Mouse (Mus musculus) midbrain, embryonic 11.5 days (tissue): ENCODE results near the gene Trp73. TPM values are rescaled to one million over a fixed set of nuclear protein-coding genes. Genes with fewer than 3 reads are reported as not detected.

ENCODE experiments used
- ATAC-seq: fragments of 200-750 bp; cut with Nextera tagmentation; 2 replicates; pipeline ENCODE4 v1.8.0; 2017; ENCODE audit warnings: moderate TSS enrichment, moderate library complexity; ENCODE audit not compliant: low FRiP score
- DNase-seq: peaks from one replicate; pipeline ENCODE4 v3.0.0; 2015; ENCODE audit warnings: low spot score; ENCODE audit errors: missing footprints
- H3K27ac ChIP-seq: fragments of 300-500 bp; sonication (generic); 2 replicates; pipeline ENCODE4 v1.5.1; 2014; ENCODE audit warnings: low read depth, low read length
- H3K27me3 ChIP-seq: fragments of 300-500 bp; sonication (generic); 2 replicates; pipeline ENCODE4 v1.6.1; 2014; ENCODE audit warnings: mild to moderate bottlenecking, low read length, moderate library complexity, mixed read lengths; ENCODE audit not compliant: control insufficient read depth, insufficient read depth
- H3K36me3 ChIP-seq: fragments of 300-500 bp; sonication (generic); 2 replicates; pipeline ENCODE4 v1.6.1; 2014; ENCODE audit warnings: mild to moderate bottlenecking, low read length, moderate library complexity, mixed read lengths; ENCODE audit not compliant: control insufficient read depth, insufficient read depth
- H3K4me1 ChIP-seq: fragments of 300-500 bp; sonication (generic); 2 replicates; pipeline ENCODE4 v1.6.1; 2014; ENCODE audit warnings: low read length; ENCODE audit not compliant: control insufficient read depth, insufficient read depth
- H3K4me2 ChIP-seq: fragments of 300-500 bp; sonication (generic); 2 replicates; pipeline ENCODE4 v1.6.1; 2014; ENCODE audit warnings: mild to moderate bottlenecking, moderate library complexity
- H3K4me3 ChIP-seq: fragments of 300-500 bp; sonication (generic); 2 replicates; pipeline ENCODE4 v1.5.1; 2014; ENCODE audit warnings: low read depth, low read length
- H3K9ac ChIP-seq: fragments of 300-500 bp; sonication (generic); 2 replicates; pipeline ENCODE4 v1.6.1; 2014; ENCODE audit warnings: low read length
- H3K9me3 ChIP-seq: fragments of 300-500 bp; sonication (generic); 2 replicates; pipeline ENCODE4 v1.6.1; 2016; ENCODE audit warnings: low read length; ENCODE audit not compliant: control insufficient read depth
- WGBS: fragments of 180-500 bp; shearing (Covaris S2); extraction: QIAGEN DNeasy Blood & Tissue Kit; methylation state at CpG from one replicate; pipeline ENCODE4 v1.1.7; 2014; 5-methylcytosine and 5-hydroxymethylcytosine counted together
- polyA plus RNA-seq: library from polyadenylated mRNA; unstranded; fragments of >200 nt; fragmentation: Nextera tagmentation; extraction: Ambion mirVana; gene quantifications from 2 replicates; pipeline ENCODE4 v1.2.1, GENCODE M21; 2014

Gene Trp73
- polyA plus RNA-seq, 1 experiment from 2014 or later: 0.15 TPM

DNA sequence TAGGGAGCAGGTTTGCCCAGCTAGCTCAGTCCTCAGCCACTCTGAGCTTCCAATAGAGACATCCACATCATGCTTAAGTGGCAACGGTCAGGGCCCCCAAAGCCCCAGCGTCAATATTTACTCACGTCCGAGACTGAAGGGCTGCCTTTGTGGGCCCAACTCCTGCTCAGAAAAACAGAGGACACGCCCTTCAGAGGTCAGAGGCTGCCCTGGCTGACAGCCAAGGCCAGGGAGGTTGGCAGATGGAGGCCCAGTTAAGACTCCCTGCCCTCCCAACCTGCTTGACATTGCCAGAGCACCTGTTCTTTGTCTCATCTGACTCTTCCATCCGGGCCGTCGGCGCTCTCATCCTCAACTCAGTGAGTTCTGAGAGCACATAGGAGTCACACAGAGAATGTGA is 21.2 kb downstream of the Trp73 start:
- no peak for DNase-seq
- H3K9me3 ChIP-seq: no peaks in the 10 kb centered on the region
- peak; percentile 62; the same call in 1 of the 2 replicates for ATAC-seq
- no peak overlapping the region for H3K4me3 ChIP-seq
- no peak overlapping the region for H3K4me2 ChIP-seq
- WGBS: 59% methylated on average over 9 of the region's 9 CpGs
- H3K27me3 ChIP-seq: peaks cover 3% of the 10 kb centered on the region; the same call in 1 of the 2 replicates
- no peaks in the 10 kb centered on the region for H3K36me3 ChIP-seq
- H3K4me1 ChIP-seq: no peaks in the 10 kb centered on the region
- no peak overlapping the region for H3K27ac ChIP-seq
- no peak overlapping the region for H3K9ac ChIP-seq

DNA sequence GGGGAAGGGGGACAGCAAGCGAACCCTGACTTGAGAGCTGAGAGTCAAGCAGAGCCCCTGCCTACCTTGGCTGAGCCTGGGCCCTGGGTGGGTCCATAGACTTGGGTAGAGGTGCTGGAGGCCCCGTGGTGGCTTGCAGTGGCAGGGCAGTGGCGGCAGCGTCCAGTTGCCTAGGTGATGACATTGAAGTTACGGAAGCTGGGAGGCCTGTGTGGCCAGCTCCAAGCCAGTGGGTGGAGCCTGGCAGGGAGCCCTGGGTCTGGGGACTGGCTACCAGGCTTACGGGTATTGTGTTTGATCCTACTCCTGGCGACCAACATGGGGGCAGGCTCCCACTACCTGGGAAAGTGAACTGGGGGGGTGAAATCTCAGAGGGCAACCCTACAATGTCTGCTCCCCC is 23.6 kb downstream of the Trp73 start:
- Histone ChIP-seq H3K4me2 (no peak overlapping the region), H3K27ac (no peak overlapping the region), H3K36me3 (no peaks in the 10 kb centered on the region), H3K9me3 (no peaks in the 10 kb centered on the region), H3K4me3 (no peak overlapping the region), H3K9ac (no peak overlapping the region), H3K27me3 (no peaks in the 10 kb centered on the region; the same call in 1 of the 2 replicates), H3K4me1 (no peaks in the 10 kb centered on the region)
- DNase-seq: no peak
- 58% methylated on average over 7 of the region's 7 CpGs for WGBS
- no peak for ATAC-seq

DNA sequence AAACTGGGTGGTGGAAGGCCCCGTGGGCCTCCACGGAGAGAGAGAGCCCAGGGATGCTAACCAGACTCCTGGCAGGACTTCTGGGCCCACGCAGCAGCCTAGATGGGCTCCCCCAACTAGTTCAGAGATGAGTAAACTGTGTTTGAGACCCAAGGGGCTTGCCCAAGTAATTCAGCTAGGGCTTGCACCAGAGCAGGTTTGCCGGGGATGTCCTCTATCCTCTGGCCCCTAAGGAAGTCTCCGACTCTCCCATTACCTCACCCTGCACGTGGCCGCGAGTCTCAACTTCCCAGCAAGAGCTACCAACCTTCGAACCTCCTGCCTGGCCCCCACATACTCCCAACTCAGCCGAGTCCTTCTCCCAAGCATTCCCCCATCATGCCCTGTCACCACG is 30.2 kb downstream of the Trp73 start:
- Histone ChIP-seq H3K9me3 (no peaks in the 10 kb centered on the region), H3K27ac (no peak overlapping the region), H3K4me1 (no peaks in the 10 kb centered on the region; the same call in 1 of the 2 replicates), H3K36me3 (no peaks in the 10 kb centered on the region), H3K4me2 (no peak overlapping the region), H3K4me3 (no peak overlapping the region), H3K9ac (no peak overlapping the region), H3K27me3 (peaks cover 2% of the 10 kb centered on the region; the same call in 1 of the 2 replicates)
- no peak for ATAC-seq
- WGBS: 85% methylated on average over 11 of the region's 11 CpGs
- DNase-seq: no peak

DNA sequence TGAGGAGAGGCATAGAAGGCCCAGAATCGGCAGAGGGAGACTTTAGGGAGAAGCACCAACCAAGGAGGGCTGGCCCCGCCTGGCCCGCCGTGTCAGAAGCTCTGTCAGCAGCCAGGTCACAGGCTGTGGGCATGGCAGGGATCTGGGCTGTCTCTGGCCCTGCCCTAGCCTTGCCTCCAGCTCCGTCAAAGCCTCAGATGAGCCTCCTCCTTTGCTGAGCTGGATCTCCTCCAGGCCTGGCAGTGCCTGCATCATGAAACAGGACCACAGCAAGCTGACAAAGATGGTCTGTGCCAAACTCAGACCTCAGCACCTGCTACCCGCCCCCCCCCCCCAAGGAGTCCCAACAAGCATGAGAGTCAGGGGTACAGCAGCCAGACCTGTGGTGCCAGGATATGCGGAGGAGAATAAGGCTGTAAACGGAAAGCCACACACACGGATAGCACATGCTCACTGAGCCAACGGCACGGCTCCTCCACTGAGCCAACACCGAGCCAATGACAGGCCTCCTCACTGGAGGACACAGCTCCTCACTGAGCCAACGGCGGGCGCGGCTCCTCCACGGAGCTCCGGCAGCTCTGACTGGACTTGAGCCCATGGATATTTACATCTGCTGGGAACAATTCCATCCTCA is 30.7 kb downstream of the Trp73 start:
- ATAC-seq (no peak), DNase-seq (no peak)
- H3K9ac ChIP-seq: no peak overlapping the region
- no peak overlapping the region for H3K27ac ChIP-seq
- no peaks in the 10 kb centered on the region for H3K9me3 ChIP-seq
- no peak overlapping the region for H3K4me3 ChIP-seq
- no peaks in the 10 kb centered on the region; the same call in 1 of the 2 replicates for H3K4me1 ChIP-seq
- H3K4me2 ChIP-seq: no peak overlapping the region
- 62% methylated on average over 18 of the region's 18 CpGs for WGBS
- H3K27me3 ChIP-seq: peaks cover 2% of the 10 kb centered on the region; the same call in 1 of the 2 replicates
- no peaks in the 10 kb centered on the region for H3K36me3 ChIP-seq

DNA sequence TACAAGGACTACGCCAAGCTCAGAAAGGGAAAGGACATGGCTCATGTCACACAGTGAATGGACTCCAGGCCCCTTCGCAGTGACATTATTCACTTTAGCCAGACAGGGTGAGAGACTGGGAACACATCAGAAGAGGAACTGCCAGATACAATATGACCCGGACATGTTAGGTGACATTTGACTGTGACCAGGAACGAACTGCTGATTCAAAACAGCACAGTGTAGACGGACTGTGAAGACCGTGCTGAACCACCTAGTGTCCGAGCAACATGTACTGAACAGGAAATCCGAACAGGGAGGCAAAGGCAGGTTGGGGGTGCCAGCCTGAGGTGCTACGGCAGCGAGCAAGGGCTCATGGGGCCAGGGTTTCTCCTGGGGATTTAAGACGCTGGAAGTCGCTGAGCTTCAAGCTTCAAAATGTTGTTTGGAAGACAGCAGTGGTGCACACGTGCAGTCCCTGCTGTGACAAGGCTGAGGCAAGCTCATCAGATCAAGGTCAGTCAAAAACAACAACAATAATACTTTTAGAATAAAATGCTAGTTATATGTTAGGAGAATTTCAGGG is 33.4 kb downstream of the Trp73 start:
- peaks cover 2% of the 10 kb centered on the region; the same call in 1 of the 2 replicates for H3K27me3 ChIP-seq
- WGBS: 79% methylated on average over 13 of the region's 13 CpGs

DNA sequence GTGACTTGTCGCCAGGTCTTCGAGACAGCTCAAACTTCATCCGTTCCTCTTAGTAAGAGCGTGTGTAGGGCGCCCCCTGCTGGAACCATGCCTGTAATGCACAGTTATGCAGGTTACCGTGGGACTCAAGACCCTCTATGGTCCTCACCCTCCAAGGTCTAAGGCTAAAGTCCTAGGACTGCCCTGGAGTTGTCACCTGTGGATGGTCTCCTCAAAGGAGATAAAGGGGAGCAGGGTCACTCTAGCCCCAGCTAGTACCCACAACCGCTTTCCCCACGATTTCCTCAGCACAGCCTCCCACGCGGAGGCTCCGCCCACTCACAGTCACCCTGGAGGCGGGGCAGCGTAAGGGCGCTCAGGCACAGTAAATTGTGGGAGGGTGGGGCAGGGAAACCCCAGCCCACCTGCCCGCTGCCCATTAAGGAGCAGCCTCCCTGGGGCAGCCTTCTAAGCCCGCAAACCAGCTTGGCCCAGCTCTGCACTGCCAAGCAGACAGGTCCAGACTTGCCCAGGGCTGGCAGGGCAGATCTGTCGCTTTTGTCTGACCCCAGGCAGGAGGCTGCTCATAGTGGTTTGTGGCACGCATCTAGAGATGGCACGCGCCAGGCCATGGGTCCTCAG is 34.5 kb downstream of the Trp73 start:
- WGBS: 33% methylated on average over 20 of the region's 20 CpGs
- H3K9ac ChIP-seq: no peak overlapping the region
- H3K4me2 ChIP-seq: peak overlapping the region; percentile 32
- H3K27ac ChIP-seq: no peak overlapping the region
- ATAC-seq (peak; percentile 52), DNase-seq (peak; percentile 96)
- 0 out of 2 replicates have a peak overlapping the region, but pooled peaks have one; percentile 10 for H3K4me3 ChIP-seq
- no peaks in the 10 kb centered on the region for H3K9me3 ChIP-seq
- peaks cover 2% of the 10 kb centered on the region; the same call in 1 of the 2 replicates for H3K27me3 ChIP-seq
- no peaks in the 10 kb centered on the region for H3K36me3 ChIP-seq
- no peaks in the 10 kb centered on the region; the same call in 1 of the 2 replicates for H3K4me1 ChIP-seq

More for the DNA sequence above, 33.4 kb downstream of the Trp73 start:
- H3K4me2 ChIP-seq: no peak overlapping the region
- ATAC-seq (no peak), DNase-seq (no peak)
- H3K4me3 ChIP-seq: no peak overlapping the region
- no peaks in the 10 kb centered on the region for H3K36me3 ChIP-seq
- H3K9ac ChIP-seq: no peak overlapping the region
- H3K4me1 ChIP-seq: no peaks in the 10 kb centered on the region; the same call in 1 of the 2 replicates
- no peak overlapping the region for H3K27ac ChIP-seq
- H3K9me3 ChIP-seq: no peaks in the 10 kb centered on the region

DNA sequence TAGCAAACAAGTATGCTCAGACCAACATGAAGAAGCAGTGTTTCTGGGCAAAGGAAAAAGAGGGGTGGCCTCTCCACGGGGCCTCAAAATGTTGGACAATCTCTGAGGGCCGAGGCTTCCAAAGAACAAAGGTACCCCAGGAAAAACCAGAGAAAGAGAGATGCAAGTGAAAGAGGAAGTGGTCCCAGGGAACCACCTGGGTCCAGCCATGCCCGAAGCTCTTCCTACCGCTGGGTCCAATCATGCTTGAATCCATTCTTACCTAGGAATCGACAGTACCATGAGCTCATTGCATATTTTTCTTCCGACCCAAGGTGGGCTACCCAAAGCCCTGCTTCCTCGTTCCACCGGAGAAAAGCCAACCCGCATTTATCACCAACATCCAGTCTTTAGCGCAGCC is 36.1 kb downstream of the Trp73 start:
- no peaks in the 10 kb centered on the region; the same call in 1 of the 2 replicates for H3K4me1 ChIP-seq
- no peak overlapping the region for H3K4me2 ChIP-seq
- H3K9ac ChIP-seq: no peak overlapping the region
- no peaks in the 10 kb centered on the region for H3K9me3 ChIP-seq
- ATAC-seq: no peak
- peaks cover 2% of the 10 kb centered on the region; the same call in 1 of the 2 replicates for H3K27me3 ChIP-seq
- H3K36me3 ChIP-seq: no peaks in the 10 kb centered on the region
- no peak overlapping the region for H3K27ac ChIP-seq
- H3K4me3 ChIP-seq: no peak overlapping the region
- no peak for DNase-seq
- WGBS: 89% methylated on average over 10 of the region's 10 CpGs

DNA sequence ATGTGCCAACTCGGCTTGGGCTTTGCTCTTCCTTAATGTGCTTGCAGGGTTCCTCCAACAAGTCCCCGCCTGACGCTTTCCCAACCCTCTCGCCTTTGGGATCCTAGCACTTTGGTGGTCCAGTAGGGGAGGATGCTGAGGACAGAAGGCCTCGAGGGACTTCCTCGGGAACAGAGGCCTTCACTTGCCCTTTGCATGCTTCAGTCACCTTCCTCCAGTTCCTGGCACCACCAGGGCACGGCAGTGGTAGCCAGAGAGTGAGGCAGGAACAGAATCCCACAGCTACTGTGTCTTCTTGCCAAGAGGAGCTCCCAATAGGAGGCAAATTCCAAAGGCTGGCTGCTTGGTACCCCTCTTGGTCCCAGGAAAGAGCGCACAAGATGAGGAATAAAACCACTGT is 36.6 kb downstream of the Trp73 start:
- Histone ChIP-seq H3K9me3 (no peaks in the 10 kb centered on the region), H3K27me3 (peaks cover 2% of the 10 kb centered on the region; the same call in 1 of the 2 replicates), H3K27ac (no peak overlapping the region), H3K4me3 (no peak overlapping the region), H3K36me3 (no peaks in the 10 kb centered on the region), H3K9ac (no peak overlapping the region), H3K4me2 (no peak overlapping the region), H3K4me1 (no peaks in the 10 kb centered on the region; the same call in 1 of the 2 replicates)
- DNase-seq (no peak), ATAC-seq (no peak)
- 75% methylated on average over 8 of the region's 8 CpGs for WGBS

DNA sequence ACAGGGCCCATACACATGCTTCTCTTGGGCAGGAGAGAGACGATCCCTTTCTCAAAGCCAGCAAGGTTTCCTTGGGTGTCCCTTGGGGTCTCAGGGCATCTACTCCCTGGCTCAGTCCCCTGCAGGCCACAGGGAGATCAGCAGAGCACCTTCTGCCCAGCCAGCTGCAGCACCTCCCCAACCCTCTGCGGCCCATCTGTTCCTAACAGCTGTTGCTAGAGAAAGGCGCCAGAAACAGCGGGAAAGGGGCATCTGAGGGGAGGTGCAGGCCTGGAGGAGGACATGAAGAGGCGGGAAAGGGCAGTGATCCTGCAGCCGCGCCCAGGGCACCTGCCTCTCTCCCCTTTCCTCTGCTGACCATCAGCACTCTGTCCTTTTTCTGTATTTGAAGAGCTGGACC is 40.6 kb downstream of the Trp73 start:
- H3K36me3 ChIP-seq: no peaks in the 10 kb centered on the region
- H3K4me1 ChIP-seq: no peaks in the 10 kb centered on the region
- H3K27me3 ChIP-seq: no peaks in the 10 kb centered on the region
- DNase-seq: no peak
- H3K27ac ChIP-seq: no peak overlapping the region
- WGBS: 68% methylated on average over 7 of the region's 7 CpGs
- no peaks in the 10 kb centered on the region for H3K9me3 ChIP-seq
- no peak for ATAC-seq
- no peak overlapping the region for H3K4me3 ChIP-seq
- no peak overlapping the region for H3K9ac ChIP-seq
- H3K4me2 ChIP-seq: no peak overlapping the region
